Mouse (Mus musculus): ENCODE measurements around the gene Cul3. TPM values are rescaled to one million over a fixed set of nuclear protein-coding genes. Genes with fewer than 3 reads are reported as not detected.

Gene Cul3
- polyA plus RNA-seq, 1 experiment from 2014 or later = 16.7 TPM

- WGBS (ENCODE audit: insufficient replicate concordance) = 43% methylated on average over 4 of the region's 4 CpGs
Measured at GRCm38 (mm10) chr1:80221151-80221550, 119.1 kb downstream of the Cul3 start.

GRCm38 (mm10) chr1:80218268-80218667, 122.0 kb downstream of the Cul3 start, which contains the start of gene Fam124b:
TSS of gene Fam124b (minus strand) at chr1:80218473.
- H3K4me3 ChIP-seq (ENCODE audit: low read depth, low read length) = no peak within 1 kb of the TSS
- no peaks in the 10 kb centered on the region for H3K4me1 ChIP-seq (ENCODE audit: insufficient read depth)
- no peaks in the 10 kb centered on the region for H3K36me3 ChIP-seq (replicated peaks; ENCODE audit: insufficient read depth, low read length)
- TF ChIP-seq EP300 (IDR thresholded peaks at IDR 0.05; ENCODE audit: low read depth) (no peak), CTCF (IDR thresholded peaks at IDR 0.05; ENCODE audit: low read depth) (no peak)
- no peaks in the 10 kb centered on the region for H3K27me3 ChIP-seq (ENCODE audit: insufficient read depth, low read length)
- DNase-seq (no peak), ATAC-seq (0 out of 2 replicates have a peak, but pooled peaks have one; percentile 19)
- no peak within 1 kb of the TSS for H3K4me2 ChIP-seq (ENCODE audit: low read depth, low read length)
- WGBS (ENCODE audit: insufficient replicate concordance) = 53% methylated on average over 6 of the region's 6 CpGs
- no peaks in the 10 kb centered on the region for H3K9me3 ChIP-seq (ENCODE audit: low read length)
- H3K27ac ChIP-seq (ENCODE audit: low read depth) = no peak within 1 kb of the TSS
- no peak within 1 kb of the TSS for H3K9ac ChIP-seq (replicated peaks)

More at GRCm38 (mm10) chr1:80221151-80221550, 119.1 kb downstream of the Cul3 start:
- no peak overlapping the region for H3K4me3 ChIP-seq (ENCODE audit: low read depth, low read length)
- no peaks in the 10 kb centered on the region for H3K27me3 ChIP-seq (ENCODE audit: insufficient read depth, low read length)
- no peak overlapping the region for H3K4me2 ChIP-seq (ENCODE audit: low read depth, low read length)
- H3K4me1 ChIP-seq (ENCODE audit: insufficient read depth) = no peaks in the 10 kb centered on the region
- ATAC-seq (no peak), DNase-seq (no peak)
- no peaks in the 10 kb centered on the region for H3K9me3 ChIP-seq (ENCODE audit: low read length)
- no peak for TF ChIP-seq EP300 (IDR thresholded peaks at IDR 0.05; ENCODE audit: low read depth)
- no peak for TF ChIP-seq CTCF (IDR thresholded peaks at IDR 0.05; ENCODE audit: low read depth)
- no peaks in the 10 kb centered on the region for H3K36me3 ChIP-seq (replicated peaks; ENCODE audit: insufficient read depth, low read length)
- no peak overlapping the region for H3K27ac ChIP-seq (ENCODE audit: low read depth)
- no peak overlapping the region for H3K9ac ChIP-seq (replicated peaks)

Other genes starting within 250 kb of the Cul3 start
- gene Fam124b, start 122.0 kb downstream of the Cul3 start, polyA plus RNA-seq (2015; fragmentation: Nextera tagmentation; extraction: Ambion mirVana) = not detected in 2 replicates
- not detected in 2 replicates for gene Gm45261, start 121.0 kb upstream of the Cul3 start, polyA plus RNA-seq (2015; fragmentation: Nextera tagmentation; extraction: Ambion mirVana)

All from liver, postnatal 0 days (tissue).